Comparison of ENCODE assay signal across 25 mouse cellular contexts in genomic region chr17:10936698-10937097, GRCm38 (mm10).
"Had no signal": no experiment of that assay in that cellular context is flagged by ENCODE, and none has a peak within 500 bp of the region (broad histone marks: within the 10 kb centered on the region; RNA-seq: fewer than 3 reads in every experiment).

No protein-coding gene starts in this region.

- H3K36me3 ChIP-seq: embryonic facial prominence, embryonic 10.5 days; embryonic facial prominence, embryonic 12.5 days; embryonic facial prominence, embryonic 13.5 days; embryonic facial prominence, embryonic 15.5 days; forebrain, embryonic 10.5 days; forebrain, embryonic 12.5 days; forebrain, embryonic 15.5 days had no signal

- H3K9me3 ChIP-seq: embryonic facial prominence, embryonic 10.5 days; embryonic facial prominence, embryonic 12.5 days; embryonic facial prominence, embryonic 13.5 days; embryonic facial prominence, embryonic 15.5 days; forebrain, embryonic 10.5 days; forebrain, embryonic 12.5 days; forebrain, embryonic 13.5 days; forebrain, embryonic 15.5 days had no signal

- DNase-seq: cerebellum, adult 9-10 months; cerebellum, adult 9-11 months; cerebellum, postnatal 10 days; cerebellum, postnatal 14 days; cerebellum, postnatal 25 days; cerebellum, postnatal 36 days; embryo, embryonic 11 days; forebrain, postnatal 0 days; gastrocnemius, adult 2 months; gastrocnemius, postnatal 10 days; gastrocnemius, postnatal 14 days; gastrocnemius, postnatal 25 days; gastrocnemius, postnatal 36 days; heart, adult 11 months; heart, adult 18-20 months; heart, adult 2 months had no signal

- H3K27me3 ChIP-seq: embryonic facial prominence, embryonic 12.5 days; embryonic facial prominence, embryonic 15.5 days; forebrain, embryonic 12.5 days; forebrain, embryonic 13.5 days; forebrain, embryonic 15.5 days had no signal

- H3K9ac ChIP-seq: embryonic facial prominence, embryonic 12.5 days; embryonic facial prominence, embryonic 13.5 days; embryonic facial prominence, embryonic 15.5 days; forebrain, embryonic 12.5 days; forebrain, embryonic 13.5 days; forebrain, embryonic 15.5 days; forebrain, postnatal 0 days had no signal

- H3K4me3 ChIP-seq: embryonic facial prominence, embryonic 10.5 days; embryonic facial prominence, embryonic 12.5 days; embryonic facial prominence, embryonic 13.5 days; embryonic facial prominence, embryonic 15.5 days; erythroblast, embryonic 14.5 days; forebrain, embryonic 10.5 days; forebrain, embryonic 12.5 days; forebrain, embryonic 13.5 days; forebrain, embryonic 15.5 days; gastrocnemius, adult 2 months; heart, adult 2 months had no signal

- H3K4me1 ChIP-seq: embryonic facial prominence, embryonic 12.5 days; embryonic facial prominence, embryonic 13.5 days; embryonic facial prominence, embryonic 15.5 days had no signal

- H3K27ac ChIP-seq: embryonic facial prominence, embryonic 10.5 days; embryonic facial prominence, embryonic 12.5 days; embryonic facial prominence, embryonic 13.5 days; embryonic facial prominence, embryonic 15.5 days; forebrain, embryonic 10.5 days; forebrain, embryonic 12.5 days; forebrain, embryonic 13.5 days; forebrain, embryonic 15.5 days; gastrocnemius, adult 2 months; heart, adult 2 months had no signal
